Mouse (Mus musculus) left cerebral cortex, postnatal 4 days (tissue): ENCODE data around the gene Lrrc4. TPM values are rescaled to one million over a fixed set of nuclear protein-coding genes. Genes with fewer than 3 reads are reported as not detected.

Source experiments
- DNase-seq: peaks from one replicate; pipeline ENCODE4 v3.0.0-alpha.2; 2022
- intact Hi-C: fragments of 180-260 bp; cut with DNase I; formaldehyde crosslinking; loops from one replicate; pipeline ENCODE4 v1.15.1; 2025
- total RNA-seq, 2 experiments: library from RNA; stranded (reverse); gene quantifications; 2 replicates each; pipeline ENCODE4 v1.2.3; 2021

Gene Lrrc4
- 10 to 100 TPM; 46.2 to 46.7 TPM for total RNA-seq

GRCm38 (mm10) chr6:28831011-28831853, at the start of gene Lrrc4:
Gene Lrrc4 (minus strand): TSS chr6:28831747.
- DNase-seq, result no peak
- intact Hi-C loops, result loop anchor here (5.0 to 10.0 kb wide), 2 partner anchors 191 to 314 kb away; no protein-coding TSS in a partner anchor

GRCm38 (mm10) chr6:28880909-28881308, 49.4 kb upstream of the Lrrc4 start:
- intact Hi-C loops, result no loop called here
- DNase-seq, result no peak

GRCm38 (mm10) chr6:28879315-28879714, 47.8 kb upstream of the Lrrc4 start:
- peak; percentile 34 for DNase-seq
- intact Hi-C loops, result no loop called here

GRCm38 (mm10) chr6:28877945-28878666, 46.6 kb upstream of the Lrrc4 start:
- DNase-seq, result peak; percentile 22
- intact Hi-C loops, result no loop called here

- peak; percentile 56 for DNase-seq
- intact Hi-C loops, result no loop called here
These were observed 44.9 kb upstream of the Lrrc4 start for GRCm38 (mm10) chr6:28876492-28876891.

GRCm38 (mm10) chr6:28875333-28875732, 43.8 kb upstream of the Lrrc4 start:
- intact Hi-C loops, result no loop called here
- no peak for DNase-seq

- no peak for DNase-seq
- intact Hi-C loops, result no loop called here
These were observed 43.2 kb upstream of the Lrrc4 start for GRCm38 (mm10) chr6:28874759-28875158.

- no peak for DNase-seq
- intact Hi-C loops, result no loop called here
These were observed 42.5 kb upstream of the Lrrc4 start for GRCm38 (mm10) chr6:28874053-28874452.

- intact Hi-C loops, result no loop called here
- DNase-seq, result no peak
These were observed 40.9 kb upstream of the Lrrc4 start for GRCm38 (mm10) chr6:28872421-28872795.

- intact Hi-C loops, result no loop called here
- DNase-seq, result no peak
These were observed 40.3 kb upstream of the Lrrc4 start for GRCm38 (mm10) chr6:28871725-28872420.

- intact Hi-C loops, result no loop called here
- peak; percentile 25 for DNase-seq
These were observed 36.1 kb upstream of the Lrrc4 start for GRCm38 (mm10) chr6:28867516-28868251.

GRCm38 (mm10) chr6:28866206-28866605, 34.7 kb upstream of the Lrrc4 start:
- no peak for DNase-seq
- intact Hi-C loops, result no loop called here

GRCm38 (mm10) chr6:28865112-28865511, 33.6 kb upstream of the Lrrc4 start:
- intact Hi-C loops, result no loop called here
- DNase-seq, result no peak

GRCm38 (mm10) chr6:28864684-28865083, 33.1 kb upstream of the Lrrc4 start:
- peak; percentile 55 for DNase-seq
- intact Hi-C loops, result no loop called here

- intact Hi-C loops, result no loop called here
- peak; percentile 58 for DNase-seq
These were observed 30.8 kb upstream of the Lrrc4 start for GRCm38 (mm10) chr6:28862304-28862703.

GRCm38 (mm10) chr6:28860922-28861321, 29.4 kb upstream of the Lrrc4 start:
- no peak for DNase-seq
- intact Hi-C loops, result no loop called here

GRCm38 (mm10) chr6:28860450-28860849, 28.9 kb upstream of the Lrrc4 start:
- intact Hi-C loops, result no loop called here
- DNase-seq, result no peak

GRCm38 (mm10) chr6:28859094-28859493, 27.5 kb upstream of the Lrrc4 start:
- intact Hi-C loops, result no loop called here
- no peak for DNase-seq

GRCm38 (mm10) chr6:28857198-28858180, 25.9 kb upstream of the Lrrc4 start:
- no peak for DNase-seq
- intact Hi-C loops, result no loop called here
